Mouse (Mus musculus) brain, embryonic 14.5 days (tissue): Measurements from ENCODE around the gene Slc22a16.

Experiments used
- CTCF ChIP-seq: fragments of 200-500 bp; IDR thresholded peaks from 2 replicates; pipeline ENCODE4 v1.5.1; 2012; ENCODE audit warnings: inconsistent platforms, mild to moderate bottlenecking, moderate library complexity, borderline replicate concordance; ENCODE audit not compliant: insufficient read depth, insufficient read length; ENCODE audit errors: extremely low read depth
- POLR2A ChIP-seq: fragments of 200-500 bp; IDR thresholded peaks from 2 replicates; pipeline ENCODE4 v1.6.1; 2012; ENCODE audit warnings: mild to moderate bottlenecking, inconsistent platforms, borderline replicate concordance; ENCODE audit not compliant: poor library complexity, insufficient read depth, insufficient read length, severe bottlenecking; ENCODE audit errors: extremely low read depth

DNA sequence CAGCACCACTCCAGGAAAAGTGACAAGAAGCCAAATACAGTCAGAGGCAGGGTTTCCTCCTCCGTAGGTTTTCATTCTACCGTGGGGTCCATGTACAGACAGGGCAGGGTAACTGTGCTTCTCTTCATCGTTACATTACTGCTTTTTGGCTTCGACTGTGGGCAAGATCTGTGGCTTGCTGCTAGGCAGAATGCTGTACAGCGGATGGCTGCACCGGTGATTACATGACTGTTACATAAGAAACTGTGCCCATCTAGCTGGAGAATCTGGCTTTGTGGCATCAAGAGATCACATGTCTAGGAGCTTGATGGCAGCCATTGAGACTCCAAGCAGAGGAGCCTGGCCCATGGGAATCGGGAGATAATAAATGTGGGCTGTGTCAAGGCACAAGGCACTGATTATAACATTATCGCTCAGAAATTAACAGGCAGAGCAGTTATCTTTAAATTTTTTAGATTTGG lies 43.8 kb upstream of the Slc22a16 start:
- TF ChIP-seq POLR2A = no peak
- TF ChIP-seq CTCF = no peak
